Mouse (Mus musculus) adrenal gland, adult 18-20 months (tissue): ENCODE data around the gene Evc. TPM values are rescaled to one million over a fixed set of nuclear protein-coding genes. Genes with fewer than 3 reads are reported as not detected.
A peak's percentile ranks its signal among the peaks of the same experiment; 100 is the strongest.

Experiments used
- DNase-seq, 2 experiments: peaks; one replicate each; pipeline ENCODE4 v3.0.0; 2021 to 2022; ENCODE audit warnings: low spot score in 2 of 2
- total RNA-seq, 2 experiments: library from RNA; stranded (reverse); gene quantifications; 1 replicate in 1 of 2; 2 replicates in 1 of 2; pipeline ENCODE4 v1.2.3; 2021

Gene Evc
- total RNA-seq, 2 experiments from 2014 or later, result 11.3 to 12.2 TPM

DNA sequence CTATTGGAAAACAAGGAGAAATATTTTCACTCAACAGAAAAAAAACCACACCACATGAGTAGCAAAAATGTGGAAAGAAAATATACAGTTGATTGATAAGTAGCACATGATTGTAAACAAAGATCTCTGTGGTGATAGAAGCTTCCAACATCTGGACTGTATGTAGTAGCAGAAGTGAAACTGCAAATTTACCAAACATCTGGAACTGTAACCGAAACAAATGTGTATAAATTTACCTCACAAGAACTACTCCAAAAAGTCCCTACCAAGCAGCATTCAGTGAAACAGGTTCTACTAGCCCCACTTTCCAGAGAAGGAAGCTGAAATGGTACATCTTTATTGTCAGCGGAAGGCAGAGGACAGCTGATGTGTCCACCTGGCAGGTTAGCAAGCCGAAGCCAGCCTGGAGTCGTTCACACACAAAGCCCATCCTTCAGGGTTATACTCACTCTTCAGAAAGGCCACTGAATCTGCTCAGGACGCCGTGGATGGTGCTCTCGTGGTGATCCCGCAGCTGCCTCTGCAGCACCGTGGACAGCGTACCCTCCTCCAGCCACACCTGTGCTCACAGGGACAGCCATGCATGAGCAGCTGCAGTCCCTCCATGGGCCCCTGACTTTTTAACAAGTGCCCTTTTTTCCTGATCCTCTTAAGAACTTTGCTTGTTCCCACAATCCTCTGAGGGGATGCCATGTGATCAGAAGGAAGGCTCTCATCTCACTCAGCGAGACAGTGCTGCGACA is 23.5 kb downstream of the Evc start:
- DNase-seq, result no peak

DNA sequence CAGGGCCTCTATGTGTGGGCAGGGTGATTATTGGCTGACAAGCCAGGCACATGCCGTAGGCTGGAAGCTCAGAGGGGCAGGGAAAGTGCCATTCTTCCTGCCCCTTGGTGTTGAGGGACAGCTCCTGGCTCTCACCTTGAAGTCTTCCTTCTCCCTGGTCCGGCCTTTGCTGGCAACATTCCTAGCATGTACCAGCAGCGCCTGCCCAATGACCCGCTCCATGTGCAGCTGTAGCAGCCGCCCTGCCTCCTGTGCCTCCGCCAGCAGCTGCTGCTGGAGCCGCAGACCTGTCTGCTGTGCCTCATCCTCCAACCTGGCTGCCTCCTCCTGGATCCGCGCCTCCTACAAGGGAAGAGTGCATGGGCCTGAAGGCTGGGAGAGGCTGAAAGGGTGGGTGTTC is 26.7 kb downstream of the Evc start:
- DNase-seq, result no peak

DNA sequence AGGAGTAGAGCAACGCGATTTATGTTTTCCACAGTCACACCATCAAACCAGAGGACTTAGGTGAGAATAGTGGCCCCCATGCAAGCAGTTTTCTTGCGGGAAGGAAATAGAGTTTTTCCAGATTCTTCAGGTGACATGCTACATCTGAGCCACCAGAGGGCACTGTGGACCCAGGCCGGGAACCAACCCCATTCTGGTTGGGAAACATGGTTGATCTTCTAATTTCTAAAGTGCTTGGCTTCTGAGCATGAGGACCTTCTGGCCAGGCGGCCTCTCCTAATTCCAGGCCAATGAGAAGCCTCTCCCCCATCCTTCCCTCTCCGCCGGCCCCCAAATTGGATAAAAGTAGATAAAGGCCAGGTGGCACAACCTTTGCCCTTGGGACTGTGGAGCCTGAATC is 38.3 kb downstream of the Evc start:
- DNase-seq, result peak; percentile 32 to 34

DNA sequence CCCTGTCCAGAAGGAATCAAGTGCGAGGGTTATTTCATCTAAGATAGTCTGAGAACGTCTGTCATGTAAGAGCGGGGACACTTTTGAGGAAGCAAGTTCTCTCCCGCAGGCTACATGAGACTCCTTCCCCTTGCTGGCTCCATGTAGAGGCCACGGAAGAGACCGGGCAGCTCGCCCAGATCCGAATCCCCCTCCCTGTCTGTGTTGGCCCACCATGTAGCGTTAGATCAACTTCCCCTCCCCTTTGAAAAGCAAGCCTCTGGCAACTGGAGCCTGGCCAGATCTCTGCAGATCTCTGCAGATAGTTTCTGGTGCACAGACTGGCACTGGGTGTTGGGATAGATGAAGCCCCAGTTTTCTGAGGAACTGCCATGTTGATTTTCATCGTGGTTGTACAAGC is 40.0 kb downstream of the Evc start:
- no peak for DNase-seq

DNA sequence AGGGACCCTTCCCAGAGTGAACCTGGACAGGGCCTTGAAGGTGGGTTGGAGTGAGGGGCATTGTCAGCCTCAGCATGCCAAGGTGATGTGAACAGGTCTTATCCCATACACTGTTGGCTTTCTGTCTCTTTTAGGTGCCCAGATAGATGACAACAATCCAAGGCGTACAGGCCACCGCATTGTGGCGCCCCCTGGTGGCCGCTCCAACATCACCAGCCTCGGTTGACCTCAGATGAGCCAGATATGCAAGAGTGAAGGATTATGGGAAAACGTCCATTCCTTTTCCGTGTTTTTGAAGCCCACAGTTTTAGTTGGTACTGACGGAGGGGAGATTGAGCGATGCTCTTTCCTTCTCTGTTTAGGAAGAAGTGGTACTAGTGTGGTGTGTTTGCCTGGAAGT is 45.7 kb downstream of the Evc start:
- no peak for DNase-seq

DNA sequence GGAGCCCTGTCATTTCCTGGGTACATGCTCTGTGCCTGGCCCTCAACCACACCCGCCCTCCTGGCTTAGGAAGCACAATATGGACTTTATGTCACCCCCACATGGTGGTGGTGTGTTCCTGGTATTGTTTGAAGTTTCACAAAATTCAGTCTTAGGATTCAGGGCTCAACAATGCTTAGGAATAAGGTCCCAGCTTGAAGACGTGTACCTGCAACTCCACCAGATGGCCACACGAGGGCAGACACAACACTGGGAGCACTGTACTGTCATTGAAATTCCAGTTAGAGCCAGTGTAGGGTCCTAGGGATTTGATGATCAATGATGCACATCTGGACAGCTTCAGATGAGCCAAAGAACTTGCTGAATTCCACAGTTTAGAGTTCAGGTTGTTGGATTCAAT is 47.5 kb downstream of the Evc start:
- peak in 1 of 2 experiments; percentile 33 for DNase-seq

DNA sequence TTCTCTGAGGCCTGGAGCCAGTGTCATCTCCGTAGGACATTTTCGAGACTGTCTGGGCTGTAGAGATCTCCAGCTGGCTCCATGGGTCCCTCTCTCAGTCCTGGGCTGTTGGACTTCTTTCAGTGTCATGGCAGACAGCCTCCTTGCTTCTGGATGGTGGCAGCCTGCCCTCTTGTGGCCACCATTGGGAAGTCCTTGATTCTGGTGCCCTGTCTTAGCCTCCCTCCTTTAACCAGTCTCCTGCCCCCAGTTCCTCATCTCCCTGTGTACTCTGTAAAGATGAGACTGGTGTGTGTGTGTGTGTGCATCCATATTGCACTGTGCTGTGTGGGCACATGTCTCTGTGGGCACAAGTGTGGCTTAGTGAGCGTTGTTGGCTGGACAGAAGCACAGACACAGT is 48.3 kb downstream of the Evc start:
- DNase-seq, result peak; percentile 34 to 45

DNA sequence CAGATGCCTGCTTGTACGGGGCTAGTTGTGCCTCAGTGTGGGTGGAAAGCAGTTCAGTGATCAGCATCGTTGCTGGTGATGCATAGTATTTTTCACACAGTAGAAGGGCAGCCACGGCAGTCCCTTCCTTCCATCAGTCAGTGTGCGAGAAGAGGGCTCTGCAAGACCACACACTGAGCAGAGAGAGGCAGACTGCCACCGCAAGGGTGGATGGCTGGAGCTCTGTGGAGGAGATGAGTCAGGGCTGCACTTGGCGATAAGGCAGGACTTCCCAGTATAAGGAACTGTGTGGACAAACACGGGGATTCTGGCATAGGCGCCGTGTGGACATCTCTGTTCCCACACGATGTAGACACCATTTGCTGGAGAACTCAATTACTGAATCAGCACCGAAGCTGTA is 55.7 kb downstream of the Evc start:
- no peak for DNase-seq

DNA sequence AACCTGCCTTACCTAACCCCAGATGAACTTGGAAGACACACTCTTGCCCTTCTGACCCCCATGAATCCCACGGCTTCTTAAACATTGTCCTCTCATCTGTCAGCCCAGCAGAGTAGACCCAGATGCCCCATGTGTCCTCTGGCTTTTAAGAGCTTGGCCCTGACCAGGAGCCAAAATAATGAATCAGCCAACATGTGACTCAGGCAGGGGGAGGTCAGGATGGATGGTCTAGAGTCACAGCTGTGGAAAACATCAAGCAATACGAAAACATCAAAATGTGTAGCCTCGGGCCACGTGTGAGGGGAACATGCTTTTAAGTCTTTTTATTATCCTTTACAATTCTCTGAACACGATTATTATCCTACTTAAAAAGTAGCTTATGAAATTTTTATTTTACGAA is 72.9 kb downstream of the Evc start:
- peak; percentile 36 to 43 for DNase-seq

DNA sequence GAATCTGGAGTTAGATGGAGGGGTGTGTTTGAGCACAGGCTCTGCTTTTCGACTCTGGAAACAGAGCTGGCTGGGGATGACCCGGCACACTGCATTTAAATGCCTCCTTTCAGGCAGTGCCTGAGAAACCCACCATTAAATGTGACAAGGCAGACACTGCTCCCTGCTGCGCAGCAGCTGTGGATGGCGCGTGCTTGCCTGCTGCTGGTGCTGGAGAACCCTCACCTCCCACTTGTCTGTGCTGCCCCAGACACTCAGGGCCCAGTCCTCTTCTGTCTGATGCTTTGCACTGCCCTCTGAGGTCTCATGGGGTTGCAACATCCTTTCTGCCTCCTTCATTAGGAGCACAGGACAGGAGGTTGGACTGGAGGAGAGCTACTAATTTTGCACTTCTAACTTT is 75.0 kb downstream of the Evc start:
- DNase-seq, result no peak

DNA sequence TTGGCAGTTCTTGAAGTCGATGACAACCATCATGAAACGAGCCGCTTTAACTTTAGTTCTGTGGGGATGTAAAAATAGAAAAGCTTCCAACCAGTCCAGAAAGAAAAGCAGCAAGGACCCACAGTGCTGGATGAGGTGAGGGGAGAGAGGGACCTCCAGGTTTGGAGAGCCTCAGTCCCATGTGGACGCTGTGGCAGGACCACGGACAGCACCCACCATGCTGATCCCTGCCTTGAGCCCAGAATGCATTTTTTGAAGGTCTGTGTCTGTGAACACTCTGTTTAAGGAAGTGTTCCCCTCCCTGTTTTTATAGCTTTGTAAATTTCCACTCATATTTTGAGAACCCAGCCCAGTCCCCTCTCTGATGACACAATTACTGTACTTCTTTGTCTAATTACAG is 79.5 kb downstream of the Evc start:
- DNase-seq, result peak in 1 of 2 experiments; percentile 36

DNA sequence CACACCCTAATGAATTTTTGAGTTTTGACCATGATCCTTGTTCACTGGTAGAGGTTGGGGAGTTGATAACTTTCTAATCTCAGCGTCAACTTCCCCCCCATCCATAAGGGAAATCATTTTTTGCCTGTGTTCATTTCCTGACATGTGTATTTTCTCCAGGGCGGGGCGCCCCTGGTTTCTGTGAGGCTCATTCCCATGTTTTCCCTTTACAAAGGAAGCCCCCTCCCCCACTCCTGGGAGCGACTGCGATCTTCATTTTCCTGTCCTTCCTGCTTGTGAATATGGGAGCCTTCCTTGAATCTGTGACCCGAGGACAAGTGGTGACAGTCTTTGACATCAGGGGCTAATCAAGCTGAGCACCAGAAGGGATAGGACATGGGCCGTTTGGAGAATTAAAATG is 79.9 kb downstream of the Evc start:
- no peak for DNase-seq

DNA sequence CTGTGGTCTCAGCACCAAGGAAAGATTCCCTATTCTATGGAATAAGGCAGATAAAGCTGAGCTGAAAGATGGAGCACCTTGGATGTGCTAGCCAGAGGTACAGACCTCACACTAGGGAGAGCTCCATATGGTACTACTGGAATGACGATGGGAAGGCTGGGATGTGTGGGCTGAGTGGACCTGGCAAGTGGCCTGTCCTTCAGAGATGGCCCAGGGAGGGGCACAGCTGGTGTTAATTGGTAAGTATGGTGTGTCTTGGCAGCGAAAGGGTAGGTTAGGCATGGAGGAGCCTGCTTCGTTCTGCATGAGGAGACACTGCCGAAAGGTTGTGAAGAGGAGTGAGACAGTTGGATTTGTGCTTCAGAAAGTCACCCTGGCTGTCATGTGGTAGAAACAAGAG is 82.2 kb downstream of the Evc start:
- no peak for DNase-seq

DNA sequence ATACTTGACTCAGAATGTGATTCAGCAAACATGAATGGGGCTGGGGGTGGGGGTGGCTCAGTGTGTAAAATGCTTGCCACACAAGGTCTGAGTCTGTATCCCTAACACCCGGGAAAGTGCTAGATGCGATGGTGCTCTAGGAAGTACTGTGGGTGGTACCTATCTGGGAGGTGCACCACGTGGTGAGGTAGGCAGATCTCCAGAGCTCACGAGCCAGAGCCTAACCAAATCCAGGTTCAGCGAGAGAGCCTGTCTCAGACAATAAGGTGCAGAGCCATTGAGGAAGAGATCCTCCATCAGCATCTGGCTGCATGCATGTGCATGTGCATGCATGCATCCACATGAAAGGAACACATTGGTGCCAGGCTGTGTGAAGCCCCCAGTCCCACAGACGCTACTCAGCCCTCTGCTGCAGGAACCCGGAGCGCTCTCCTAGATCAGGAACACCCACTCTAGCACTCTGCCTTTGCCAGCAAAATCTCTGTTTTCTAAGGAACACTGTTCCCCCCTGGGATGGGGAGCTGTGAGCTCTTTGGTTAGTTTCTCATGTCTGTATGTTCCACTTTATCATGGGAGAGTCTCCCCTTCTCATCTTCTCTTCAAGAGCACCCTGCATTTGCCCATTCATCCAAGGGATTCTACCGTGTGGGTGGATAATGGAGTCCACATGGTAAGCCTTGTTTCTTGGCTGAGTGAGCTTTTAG is 84.4 kb downstream of the Evc start:
- no peak for DNase-seq

DNA sequence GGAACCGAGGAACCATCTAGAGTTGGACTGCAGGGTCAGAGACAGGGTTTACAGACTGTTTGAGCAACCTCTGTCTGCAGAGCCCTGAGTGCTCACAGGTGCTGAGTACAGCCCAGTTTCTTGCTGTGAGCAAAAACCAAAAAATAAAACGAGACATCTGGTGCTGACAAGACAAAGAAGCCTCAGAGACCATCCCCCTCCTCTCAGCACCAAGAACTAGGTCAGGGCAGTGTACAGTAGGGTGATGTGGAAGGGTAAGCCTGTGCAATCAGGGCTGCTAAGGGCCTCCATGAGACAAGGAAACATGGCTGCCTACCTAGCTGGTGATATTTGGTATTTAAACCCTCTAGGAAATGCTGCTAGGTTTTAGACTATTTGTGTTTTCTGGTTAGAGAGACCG is 85.1 kb downstream of the Evc start:
- no peak for DNase-seq

DNA sequence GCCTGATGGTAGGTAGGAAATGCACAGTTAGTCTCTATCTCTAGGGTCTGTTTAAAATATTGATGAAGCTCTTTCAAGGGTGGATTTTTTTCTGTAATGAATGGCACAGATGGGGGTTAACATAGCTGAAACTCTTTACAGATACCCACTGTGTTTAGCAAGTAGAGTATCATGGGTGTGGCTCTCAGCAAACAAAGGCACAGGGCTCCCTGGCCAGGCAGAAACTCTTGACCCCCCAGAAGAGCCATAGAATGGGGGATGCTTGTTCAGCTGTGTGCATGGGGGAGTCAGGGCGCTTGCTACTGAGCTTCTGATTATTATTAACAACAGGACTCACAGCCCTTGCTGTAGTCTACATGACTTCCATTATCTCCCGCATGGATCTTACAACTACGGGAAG is 87.8 kb downstream of the Evc start:
- no peak for DNase-seq

DNA sequence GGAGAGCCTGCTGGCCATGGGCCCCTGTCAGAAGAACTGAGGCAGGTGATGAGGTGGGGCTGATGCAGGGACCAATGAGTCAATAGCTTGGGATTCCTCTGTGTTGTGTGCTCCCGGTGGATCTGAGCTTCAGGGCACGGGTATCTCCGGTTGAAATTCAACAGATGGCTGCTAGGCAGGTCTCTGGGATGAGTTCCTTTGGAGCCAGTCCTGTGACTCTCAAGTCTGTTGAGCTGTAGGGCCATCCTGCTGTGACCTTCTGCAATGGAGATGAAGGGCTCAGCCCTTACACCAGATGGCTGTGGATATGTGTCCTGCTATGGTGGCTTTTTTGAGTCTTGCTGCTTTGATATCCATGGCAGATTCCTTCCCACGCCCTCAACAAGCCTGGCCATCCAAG is 89.2 kb downstream of the Evc start:
- no peak for DNase-seq

DNA sequence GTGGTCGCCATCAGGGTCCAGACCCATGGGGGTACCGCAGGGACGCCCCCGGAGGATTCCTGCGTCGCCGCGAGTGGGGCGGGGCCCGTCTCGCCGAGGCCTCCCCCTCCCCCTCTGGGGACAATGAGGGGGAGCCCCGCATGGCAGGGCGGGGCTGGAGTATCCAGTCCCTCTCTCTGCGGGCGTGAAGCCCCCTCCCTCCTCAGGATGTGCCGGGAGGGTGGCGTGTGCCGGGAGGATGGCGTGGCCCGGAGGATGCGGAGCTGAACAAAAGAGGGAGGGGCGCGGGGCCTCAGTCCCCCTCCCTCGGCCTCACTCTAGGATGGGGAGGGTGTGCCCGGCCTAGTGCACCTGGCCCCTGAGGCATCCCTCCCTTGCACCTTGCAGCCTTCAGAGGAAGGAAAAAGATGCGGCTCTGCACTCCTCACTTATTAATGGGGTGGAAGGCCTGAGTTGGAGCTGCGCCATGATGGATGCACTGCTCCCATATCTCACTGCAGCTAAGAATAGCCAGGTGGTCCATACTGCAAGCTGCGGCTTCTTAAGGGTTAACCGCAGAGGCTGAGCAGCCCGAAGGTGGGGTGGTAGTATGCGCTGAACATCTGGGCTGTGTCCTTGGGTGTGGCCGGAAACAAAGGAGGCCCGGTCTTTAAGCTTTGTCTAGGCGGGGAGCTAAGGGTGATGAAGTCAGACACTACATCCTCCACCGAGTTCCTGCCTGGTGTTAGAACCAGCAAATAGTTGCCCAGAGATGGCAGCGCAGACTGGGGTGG is 90.4 kb downstream of the Evc start:
- no peak for DNase-seq

DNA sequence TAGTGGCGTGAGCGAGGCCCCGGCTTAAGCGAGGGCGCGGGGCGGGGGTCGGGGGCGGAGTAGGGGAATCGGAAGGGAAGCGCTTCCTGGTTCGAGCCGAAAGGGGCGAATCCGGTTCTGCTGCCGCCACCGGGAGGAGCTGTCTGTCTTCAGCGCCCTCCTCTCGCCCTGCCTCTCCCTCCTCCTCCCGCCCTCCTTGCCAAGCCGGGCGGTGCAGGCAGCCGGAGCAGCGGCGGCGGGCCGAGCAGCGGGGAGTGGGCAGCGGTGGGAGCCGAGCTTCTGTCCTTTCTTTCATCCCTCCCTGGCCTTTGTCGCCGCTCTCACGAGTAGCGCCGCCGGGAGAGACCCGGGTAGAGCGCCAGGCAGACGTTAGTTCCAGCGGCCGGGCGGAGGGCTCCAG is 91.0 kb downstream of the Evc start:
- peak in 1 of 2 experiments; percentile 35 for DNase-seq

DNA sequence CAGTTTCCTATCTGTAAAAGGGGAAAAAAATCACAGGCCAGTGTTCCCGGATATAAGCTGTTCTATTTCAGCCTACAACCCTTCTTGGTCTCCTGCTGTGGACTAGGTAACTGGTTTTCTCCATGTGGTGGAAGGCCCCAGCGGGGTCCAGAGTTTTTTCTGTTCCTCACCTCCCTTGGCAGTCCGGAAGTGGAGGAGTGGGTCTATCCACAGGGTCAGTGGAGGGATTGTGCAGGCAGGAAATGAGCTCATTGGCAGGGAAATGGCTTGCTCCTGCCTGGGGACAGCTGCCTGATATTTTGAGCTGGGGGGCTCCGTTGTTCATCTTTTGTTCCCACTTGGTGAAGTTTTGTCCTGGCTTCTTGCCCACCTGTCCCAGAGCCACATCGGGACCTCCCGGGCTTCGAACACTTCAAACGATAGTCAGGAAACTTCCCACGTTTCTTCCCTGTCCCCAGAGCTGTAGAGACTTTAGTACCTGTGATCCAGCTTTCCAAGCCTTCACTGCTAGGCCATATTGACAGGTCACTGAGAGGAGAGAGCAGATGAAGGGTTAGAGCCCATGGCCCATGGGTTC is 91.9 kb downstream of the Evc start:
- no peak for DNase-seq

DNA sequence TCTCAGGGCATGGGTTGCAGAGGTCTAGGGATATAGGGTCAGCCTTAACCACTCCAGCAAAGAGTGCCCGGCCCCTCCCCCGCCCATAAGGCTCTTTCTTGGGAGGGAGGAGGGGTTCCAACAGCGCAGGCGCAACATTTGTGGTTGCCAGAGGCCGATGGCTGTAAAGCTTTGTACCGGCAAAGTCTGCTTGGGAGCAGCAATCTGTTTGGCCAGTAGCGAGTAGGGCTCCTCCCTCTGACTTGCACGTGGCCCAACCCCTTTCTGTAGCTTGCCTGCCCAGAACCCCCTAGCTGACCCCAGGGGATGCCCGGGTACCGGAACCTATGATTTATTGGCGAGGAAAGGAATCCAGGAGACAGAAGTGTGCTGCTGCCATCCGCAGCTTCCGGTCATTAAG is 92.5 kb downstream of the Evc start:
- no peak for DNase-seq
